Mouse (Mus musculus) lung, adult 10 weeks (tissue): ENCODE measurements around the gene Foxa2. TPM values are rescaled to one million over a fixed set of nuclear protein-coding genes. Genes with fewer than 3 reads are reported as not detected.

Source experiments
- polyA plus RNA-seq: library from polyadenylated mRNA; stranded (reverse); fragments of 350-450 nt; fragmentation: Illumina TruSeq; extraction: RNeasy Lipid Tissue Mini Kit (QIAGEN cat#74804); gene quantifications from one replicate; pipeline ENCODE4 v1.2.3, GENCODE M21; 2014; ENCODE audit warnings: low read depth, low replicate concordance; ENCODE audit not compliant: insufficient read depth

The Foxa2 gene
- polyA plus RNA-seq, result 24.8 TPM

DNA sequence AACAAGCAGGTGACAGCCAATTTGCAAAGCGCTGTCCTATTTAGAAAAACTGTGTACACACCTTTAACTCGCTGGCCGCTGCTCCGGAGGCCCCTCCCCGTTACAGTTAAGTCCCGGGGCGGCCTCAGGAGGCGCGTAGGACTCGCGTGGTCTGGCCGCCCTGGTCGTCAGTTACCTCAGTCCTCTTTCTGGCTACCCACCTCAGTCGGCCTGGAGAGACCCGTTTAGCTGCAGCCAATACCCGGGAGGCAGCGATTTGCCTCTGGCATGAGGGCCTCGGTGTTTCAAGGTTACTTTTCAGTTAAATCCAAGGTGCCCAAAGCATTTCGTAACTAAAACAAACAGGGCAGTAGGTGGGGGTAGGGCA, at the start of gene Foxa2:
Foxa2 (minus strand) TSS at position 171 of the 367 bp plus-strand sequence.

